Mouse (Mus musculus) forebrain, embryonic 12.5 days (tissue): ENCODE measurements around the gene Sin3a. TPM values are rescaled to one million over a fixed set of nuclear protein-coding genes. Genes with fewer than 3 reads are reported as not detected.

ENCODE experiments used
- ATAC-seq: fragments of 200-750 bp; cut with Nextera tagmentation; 2 replicates; pipeline ENCODE4 v1.8.0; 2017; ENCODE audit warnings: moderate TSS enrichment; ENCODE audit not compliant: low FRiP score
- H3K27ac ChIP-seq: fragments of 300-500 bp; sonication (generic); 2 replicates; pipeline ENCODE4 v1.5.1; 2016; ENCODE audit warnings: mild to moderate bottlenecking
- H3K27me3 ChIP-seq: fragments of 300-500 bp; sonication (generic); 2 replicates; pipeline ENCODE4 v1.6.1; 2016; ENCODE audit warnings: mild to moderate bottlenecking
- H3K36me3 ChIP-seq: fragments of 300-500 bp; sonication (generic); replicated peaks from 2 replicates; pipeline ENCODE4 v1.6.1; 2016; ENCODE audit warnings: mild to moderate bottlenecking
- H3K4me1 ChIP-seq: fragments of 300-500 bp; sonication (generic); 2 replicates; pipeline ENCODE4 v1.6.1; 2016
- H3K4me2 ChIP-seq: fragments of 300-500 bp; sonication (generic); 2 replicates; pipeline ENCODE4 v1.6.1; 2016; ENCODE audit warnings: mild to moderate bottlenecking, moderate library complexity
- H3K4me3 ChIP-seq: fragments of 300-500 bp; sonication (generic); replicated peaks from 2 replicates; pipeline ENCODE4 v1.5.1; 2016; ENCODE audit warnings: mild to moderate bottlenecking
- H3K9ac ChIP-seq: fragments of 300-500 bp; sonication (generic); 2 replicates; pipeline ENCODE4 v1.6.1; 2016; ENCODE audit warnings: mild to moderate bottlenecking
- H3K9me3 ChIP-seq: fragments of 300-500 bp; sonication (generic); 2 replicates; pipeline ENCODE4 v1.6.1; 2016
- WGBS: fragments of 180-500 bp; shearing (Covaris S2); methylation state at CpG from one replicate; pipeline ENCODE4 v1.1.7; 2016; 5-methylcytosine and 5-hydroxymethylcytosine counted together
- polyA plus RNA-seq: library from polyadenylated mRNA; unstranded; fragments of >200 nt; fragmentation: Nextera tagmentation; extraction: Ambion mirVana; gene quantifications from 2 replicates; pipeline ENCODE4 v1.2.1, GENCODE M21; 2016

Gene Sin3a
- polyA plus RNA-seq, 1 experiment from 2014 or later: 42.1 TPM

DNA sequence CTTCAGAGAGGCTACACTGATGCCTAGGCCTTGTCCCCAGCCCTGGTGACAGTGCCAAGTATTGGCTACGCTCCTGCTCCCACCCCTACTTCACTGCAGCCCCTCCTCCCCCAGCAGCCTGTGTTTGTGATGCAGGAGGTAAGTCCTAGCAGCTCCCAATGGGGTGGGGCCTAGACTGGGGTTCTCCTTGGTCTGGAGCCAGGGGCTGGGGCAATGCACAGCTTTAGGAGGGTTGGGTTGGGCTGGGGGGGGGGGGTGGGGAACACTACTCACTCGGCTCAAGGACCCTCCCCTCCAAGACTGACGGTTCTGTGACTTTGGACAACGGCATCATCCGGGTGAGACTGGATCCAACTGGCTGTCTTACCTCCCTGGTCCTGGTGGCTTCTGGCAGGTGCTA is 67.7 kb downstream of the Sin3a start:
- Histone ChIP-seq H3K27ac (no peak overlapping the region), H3K4me3 (no peak overlapping the region), H3K4me2 (no peak overlapping the region), H3K36me3 (peaks cover 87% of the 10 kb centered on the region), H3K27me3 (no peaks in the 10 kb centered on the region), H3K9me3 (no peaks in the 10 kb centered on the region), H3K9ac (no peak overlapping the region), H3K4me1 (no peaks in the 10 kb centered on the region)
- ATAC-seq: no peak
- WGBS: 89% methylated on average over 5 of the region's 5 CpGs

DNA sequence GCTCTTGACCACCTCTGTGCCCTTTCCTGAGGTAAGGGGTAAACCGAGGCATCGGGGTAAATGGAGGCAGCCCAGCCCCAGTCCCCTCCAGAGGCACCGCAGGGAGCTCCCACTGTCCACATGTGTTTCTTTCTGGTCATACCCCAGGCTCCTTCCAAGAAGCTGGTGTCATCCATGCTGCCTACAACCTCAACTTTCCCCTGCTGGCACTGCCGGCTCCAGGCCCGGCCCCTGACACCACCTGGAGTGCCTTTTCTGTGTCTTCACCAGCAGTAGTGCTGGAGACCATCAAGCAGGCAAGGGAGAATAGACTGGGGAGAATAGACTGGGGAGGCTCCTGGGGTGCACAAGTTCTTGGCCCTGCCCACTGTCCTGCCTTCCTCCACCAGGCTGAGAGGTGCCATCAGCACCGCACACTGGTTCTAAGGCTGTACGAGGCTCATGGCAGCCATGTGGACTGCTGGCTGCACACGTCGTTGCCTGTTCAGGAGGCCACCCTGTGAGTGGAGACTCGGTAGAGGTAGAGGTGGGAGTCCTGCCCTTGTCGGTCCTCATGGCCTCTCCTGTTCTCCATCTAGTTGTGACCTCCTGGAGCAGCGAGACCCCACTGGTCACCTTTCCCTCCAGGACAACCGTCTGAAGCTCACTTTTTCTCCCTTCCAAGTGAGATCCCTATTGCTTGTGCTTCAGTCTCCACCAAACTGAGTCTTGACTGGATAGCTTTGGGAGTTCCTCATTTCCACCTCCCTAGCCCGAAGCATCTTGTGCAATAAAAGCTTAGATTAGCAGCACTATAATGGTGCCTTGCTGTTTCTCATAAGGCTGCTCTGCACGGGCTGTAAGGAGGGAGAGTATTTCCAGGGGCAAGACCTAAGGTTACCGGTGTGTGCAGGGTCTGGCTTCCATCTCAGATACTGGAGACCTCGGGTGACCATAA is 69.8 kb downstream of the Sin3a start:
- H3K36me3 ChIP-seq: peaks cover 72% of the 10 kb centered on the region
- H3K27ac ChIP-seq: no peak overlapping the region
- ATAC-seq: no peak
- 90% methylated on average over 17 of the region's 17 CpGs for WGBS
- H3K9me3 ChIP-seq: no peaks in the 10 kb centered on the region
- no peak overlapping the region for H3K9ac ChIP-seq
- no peak overlapping the region for H3K4me2 ChIP-seq
- no peaks in the 10 kb centered on the region; the same call in 1 of the 2 replicates for H3K4me1 ChIP-seq
- no peaks in the 10 kb centered on the region for H3K27me3 ChIP-seq
- no peak overlapping the region for H3K4me3 ChIP-seq

DNA sequence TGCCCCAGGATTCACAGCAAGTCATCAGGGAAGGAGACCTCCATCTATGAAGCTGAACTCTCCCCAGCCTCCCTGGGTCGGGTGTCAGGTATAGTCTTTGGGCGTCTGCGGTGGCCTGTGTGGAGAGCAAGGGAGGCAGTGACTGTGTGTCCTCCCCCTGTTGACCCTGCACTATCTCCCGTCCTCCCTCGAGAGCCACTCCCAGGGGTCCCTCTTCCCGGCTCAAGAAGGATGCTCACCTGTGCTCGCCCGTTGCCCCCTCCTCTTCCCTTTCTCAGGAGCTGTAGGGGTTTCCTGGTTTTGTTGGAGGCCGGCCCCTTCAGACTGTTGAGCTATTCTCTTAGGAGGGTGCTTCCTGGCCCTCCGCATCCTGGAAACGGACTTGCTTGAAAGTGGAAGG is 71.4 kb downstream of the Sin3a start:
- H3K36me3 ChIP-seq: peaks cover 57% of the 10 kb centered on the region
- no peaks in the 10 kb centered on the region for H3K9me3 ChIP-seq
- H3K27me3 ChIP-seq: no peaks in the 10 kb centered on the region
- H3K4me3 ChIP-seq: no peak overlapping the region
- ATAC-seq: no peak
- H3K9ac ChIP-seq: no peak overlapping the region
- 89% methylated on average over 11 of the region's 11 CpGs for WGBS
- no peak overlapping the region for H3K27ac ChIP-seq
- H3K4me2 ChIP-seq: no peak overlapping the region
- peaks cover 9% of the 10 kb centered on the region for H3K4me1 ChIP-seq

DNA sequence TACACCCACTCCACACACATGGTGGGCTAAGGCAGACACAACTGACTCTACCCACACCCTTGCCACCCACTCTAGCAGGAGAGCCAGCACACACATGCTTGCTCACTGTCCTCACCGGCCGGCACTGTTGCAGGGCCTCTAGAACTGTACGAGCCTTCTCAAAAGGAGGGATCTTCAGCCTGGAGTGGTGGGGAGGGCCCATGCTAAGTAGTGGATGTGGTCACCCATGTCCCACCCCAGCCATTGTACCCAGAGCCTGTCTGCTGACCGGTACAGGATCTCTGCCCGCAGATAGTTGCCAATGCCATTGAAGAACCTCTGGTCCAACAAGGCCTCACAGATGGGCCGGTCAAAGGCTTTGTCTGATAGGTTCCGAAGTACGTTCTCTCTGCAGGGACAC is 73.0 kb downstream of the Sin3a start:
- Histone ChIP-seq H3K36me3 (peaks cover 41% of the 10 kb centered on the region), H3K4me1 (peaks cover 15% of the 10 kb centered on the region), H3K27me3 (no peaks in the 10 kb centered on the region), H3K4me3 (no peak overlapping the region), H3K27ac (no peak overlapping the region), H3K9ac (no peak overlapping the region), H3K4me2 (no peak overlapping the region), H3K9me3 (no peaks in the 10 kb centered on the region)
- ATAC-seq: no peak
- WGBS: 92% methylated on average over 8 of the region's 8 CpGs

DNA sequence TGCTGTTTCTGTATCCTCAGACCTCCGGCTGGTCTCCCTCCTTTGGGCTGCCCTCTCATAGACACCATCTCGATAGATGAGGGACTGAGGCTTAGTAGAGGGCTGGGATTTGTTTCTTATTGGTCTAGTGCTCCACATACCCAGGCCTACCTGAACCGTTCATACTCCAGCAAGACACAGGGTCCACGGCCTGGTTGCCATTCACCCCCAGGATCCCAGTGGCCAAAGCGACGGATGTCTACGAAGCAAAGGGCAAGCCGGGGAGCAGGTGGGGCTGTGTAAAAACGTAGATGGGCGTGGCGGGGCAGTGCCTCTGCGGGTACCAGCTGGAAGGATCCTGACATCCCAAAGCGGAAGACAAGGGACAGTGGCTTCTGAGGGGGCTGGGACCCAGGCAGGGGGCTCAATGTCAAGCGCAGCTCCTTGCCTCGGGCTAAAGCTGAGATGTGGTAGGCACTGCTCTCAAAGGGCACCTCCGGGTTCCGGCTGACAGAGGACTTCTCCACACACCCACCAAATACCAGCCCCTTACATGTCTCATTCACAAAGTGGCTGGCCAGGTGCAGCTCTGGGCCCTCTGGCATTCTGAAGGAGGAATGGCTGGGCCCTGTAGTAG is 74.7 kb downstream of the Sin3a start:
- Histone ChIP-seq H3K9ac (no peak overlapping the region), H3K27ac (no peak overlapping the region), H3K36me3 (peaks cover 24% of the 10 kb centered on the region), H3K27me3 (no peaks in the 10 kb centered on the region), H3K4me3 (no peak overlapping the region), H3K4me2 (peak overlapping the region; percentile 75; the same call in 1 of the 2 replicates), H3K4me1 (peaks cover 15% of the 10 kb centered on the region), H3K9me3 (no peaks in the 10 kb centered on the region)
- 88% methylated on average over 17 of the region's 17 CpGs for WGBS
- ATAC-seq: no peak

DNA sequence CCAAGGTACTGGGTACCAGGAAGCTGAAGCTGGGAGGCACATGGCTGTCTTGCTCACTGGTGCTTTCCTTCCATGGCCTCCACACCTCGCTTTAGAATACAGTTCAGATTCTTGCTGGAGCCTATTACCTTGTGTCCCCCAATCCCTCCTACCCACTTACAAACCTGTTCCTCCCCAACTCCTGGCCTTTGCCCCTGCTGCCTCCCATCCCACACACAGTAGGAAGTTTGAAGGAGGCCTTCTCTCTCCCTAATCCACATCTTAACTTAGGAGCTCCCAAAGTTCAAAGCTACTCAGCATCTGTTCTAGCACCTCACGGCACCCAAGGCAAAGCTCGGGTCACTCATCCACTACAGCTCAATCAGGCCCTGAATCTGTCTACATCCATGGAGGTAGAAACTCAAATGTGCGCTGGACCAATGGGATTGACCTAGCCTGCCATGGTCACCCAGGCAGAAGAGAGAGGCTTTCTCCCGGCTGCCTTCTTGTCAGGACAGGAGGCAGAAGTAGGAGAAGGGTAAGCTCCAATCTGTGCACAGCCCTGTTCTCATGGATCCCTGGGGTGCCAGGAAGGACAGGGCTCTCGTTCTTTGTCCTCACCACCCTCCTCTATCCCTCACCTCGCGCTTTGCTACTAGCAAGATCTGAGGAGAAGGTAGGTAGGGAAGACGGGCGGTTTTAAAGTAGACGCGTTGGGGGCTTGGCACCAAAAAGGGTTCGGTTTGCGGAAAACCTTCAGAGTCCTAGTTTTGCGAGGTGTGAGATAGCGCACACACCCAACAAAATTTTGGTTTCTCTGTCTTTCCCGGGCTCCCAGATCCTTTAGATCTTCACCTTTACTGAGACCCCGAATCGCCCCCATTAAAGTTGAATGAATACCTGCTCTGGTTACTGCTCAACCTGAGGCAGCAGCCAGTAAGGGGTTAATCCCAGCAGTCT is 75.6 kb downstream of the Sin3a start:
- Histone ChIP-seq H3K9me3 (no peaks in the 10 kb centered on the region), H3K4me1 (peaks cover 15% of the 10 kb centered on the region), H3K27ac (peak overlapping the region; percentile 88), H3K4me2 (peak overlapping the region; percentile 75), H3K4me3 (peak overlapping the region; percentile 51), H3K27me3 (no peaks in the 10 kb centered on the region), H3K36me3 (peaks cover 14% of the 10 kb centered on the region), H3K9ac (peak overlapping the region; percentile 69)
- ATAC-seq: peak; percentile 40
- WGBS: 8% methylated on average over 19 of the region's 19 CpGs

DNA sequence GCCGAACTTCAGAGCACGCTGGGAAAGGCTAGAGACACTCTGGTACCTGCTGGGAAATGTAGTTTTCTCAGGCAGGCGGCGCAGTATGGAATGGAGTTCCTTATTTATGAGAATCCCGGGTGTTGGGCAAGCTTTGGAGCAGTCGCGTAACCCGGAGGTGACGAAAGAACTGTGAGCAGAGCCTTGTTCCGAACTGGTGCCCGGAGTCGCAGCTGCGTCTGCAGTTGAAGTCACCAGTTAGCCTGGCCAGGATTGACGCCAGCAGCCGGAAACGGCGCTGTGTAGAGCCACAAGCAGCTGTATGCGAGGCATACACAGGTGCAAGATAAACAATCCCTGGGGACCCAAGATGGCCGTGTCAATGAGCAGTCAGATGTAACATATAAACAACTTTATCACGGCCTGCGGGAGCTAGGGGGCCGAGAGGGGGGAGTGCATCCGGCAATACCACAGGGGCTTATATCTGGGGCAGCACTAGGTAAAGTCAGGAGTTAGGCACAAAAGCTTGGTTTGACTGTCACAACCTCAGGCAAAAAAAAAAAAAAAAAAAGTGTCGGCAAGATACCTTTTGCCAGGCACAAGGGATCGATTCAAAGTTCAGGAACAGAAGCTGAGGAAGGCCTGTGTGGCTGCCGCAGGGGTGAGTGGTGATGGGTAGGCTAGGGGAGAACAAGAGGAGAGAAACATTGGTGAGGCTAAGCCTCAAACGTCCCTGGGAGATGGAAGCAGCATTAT is 76.5 kb downstream of the Sin3a start, which contains the start of gene Neil1:
Gene Neil1 (minus strand): TSS at position 162 of the 735 bp plus-strand sequence.
- peak within 1 kb of the TSS; percentile 88 for H3K27ac ChIP-seq
- peak within 1 kb of the TSS; percentile 69 for H3K9ac ChIP-seq
- 1% methylated on average over 27 of the region's 27 CpGs for WGBS
- H3K4me3 ChIP-seq: peak within 1 kb of the TSS; percentile 51
- ATAC-seq: peak; percentile 88
- peaks cover 8% of the 10 kb centered on the region for H3K36me3 ChIP-seq
- H3K4me2 ChIP-seq: peak within 1 kb of the TSS; percentile 75
- H3K9me3 ChIP-seq: no peaks in the 10 kb centered on the region
- no peaks in the 10 kb centered on the region for H3K27me3 ChIP-seq
- peaks cover 15% of the 10 kb centered on the region for H3K4me1 ChIP-seq

DNA sequence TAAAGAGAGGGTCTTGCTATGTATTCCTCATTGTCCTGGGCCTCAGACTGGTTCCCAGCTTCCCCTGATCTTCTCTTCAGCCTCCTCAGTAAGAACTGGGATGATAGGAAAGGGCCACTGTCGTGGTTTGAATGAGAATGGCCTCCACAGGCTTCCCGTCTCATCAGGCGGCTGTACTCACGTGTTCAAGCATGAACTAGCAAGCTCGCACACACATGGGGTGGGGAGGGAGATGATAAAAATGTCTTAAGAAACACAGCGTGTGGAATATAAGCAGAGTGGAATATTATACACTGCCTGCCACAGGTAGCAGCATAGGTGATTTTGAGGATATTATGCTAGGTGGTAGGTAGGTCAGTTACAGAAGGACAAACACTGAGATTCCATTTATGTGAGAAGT is 77.2 kb downstream of the Sin3a start:
- H3K9me3 ChIP-seq: no peaks in the 10 kb centered on the region
- H3K27ac ChIP-seq: peak overlapping the region; percentile 88; the same call in 1 of the 2 replicates

DNA sequence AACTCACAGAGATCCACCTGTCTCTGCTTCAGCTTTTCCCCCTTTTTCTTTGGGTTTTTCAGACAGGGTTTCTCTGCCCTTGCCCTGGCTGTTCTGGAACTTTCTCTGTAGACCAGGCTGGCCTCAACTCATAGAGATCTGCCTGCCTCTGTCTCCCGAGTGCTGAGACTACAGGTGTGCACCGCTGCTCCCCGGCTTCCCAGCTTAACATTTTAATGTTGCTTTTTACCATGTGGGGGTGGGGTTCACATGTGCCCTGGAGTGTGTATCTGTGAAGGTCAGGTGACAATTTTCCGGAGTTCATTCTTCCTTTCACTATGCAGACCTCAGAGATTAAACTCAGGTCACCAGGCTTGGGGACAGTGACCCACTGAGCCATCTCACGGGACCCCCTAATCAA is 78.4 kb downstream of the Sin3a start:
- no peaks in the 10 kb centered on the region for H3K27me3 ChIP-seq
- H3K9me3 ChIP-seq: no peaks in the 10 kb centered on the region
- peaks cover 15% of the 10 kb centered on the region for H3K4me1 ChIP-seq
- peaks cover 4% of the 10 kb centered on the region for H3K36me3 ChIP-seq
- WGBS: 88% methylated on average over 5 of the region's 5 CpGs
- no peak overlapping the region for H3K4me2 ChIP-seq
- H3K9ac ChIP-seq: no peak overlapping the region
- no peak for ATAC-seq
- no peak overlapping the region for H3K4me3 ChIP-seq
- H3K27ac ChIP-seq: no peak overlapping the region

More for the DNA sequence above, 77.2 kb downstream of the Sin3a start:
- 71% methylated on average over 6 of the region's 6 CpGs for WGBS
- H3K4me3 ChIP-seq: peak overlapping the region; percentile 51; the same call in 1 of the 2 replicates
- H3K36me3 ChIP-seq: 0 out of 2 replicates have a peak, but pooled peaks cover 3% of the 10 kb centered on the region
- ATAC-seq: no peak
- H3K4me2 ChIP-seq: peak overlapping the region; percentile 75
- no peaks in the 10 kb centered on the region for H3K27me3 ChIP-seq
- peak overlapping the region; percentile 69; the same call in 1 of the 2 replicates for H3K9ac ChIP-seq
- peaks cover 15% of the 10 kb centered on the region for H3K4me1 ChIP-seq

DNA sequence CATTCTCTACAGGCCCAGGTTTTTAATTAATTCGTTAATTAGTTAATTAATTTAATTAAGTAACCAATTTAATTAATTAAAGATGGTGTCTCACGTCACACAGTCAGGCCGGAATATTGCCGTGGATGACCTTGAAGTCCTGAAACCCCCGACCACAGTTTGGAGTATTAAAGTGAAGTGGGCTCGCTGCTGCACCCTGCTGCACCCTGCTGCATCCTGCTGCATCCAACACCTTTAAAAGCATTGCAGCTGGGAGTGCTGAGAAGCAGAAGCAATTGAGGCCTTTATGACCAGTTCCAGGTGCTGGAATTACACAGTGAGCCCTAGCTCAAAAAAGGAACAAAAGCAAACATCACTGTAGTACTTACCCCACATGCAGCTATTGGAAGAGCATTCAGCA is 80.5 kb downstream of the Sin3a start:
- 48% methylated on average over 6 of the region's 6 CpGs for WGBS
- Histone ChIP-seq H3K4me1 (peaks cover 21% of the 10 kb centered on the region), H3K27me3 (no peaks in the 10 kb centered on the region), H3K36me3 (peaks cover 10% of the 10 kb centered on the region), H3K4me2 (no peak overlapping the region), H3K9me3 (no peaks in the 10 kb centered on the region), H3K4me3 (no peak overlapping the region), H3K27ac (no peak overlapping the region), H3K9ac (no peak overlapping the region)
- no peak for ATAC-seq

DNA sequence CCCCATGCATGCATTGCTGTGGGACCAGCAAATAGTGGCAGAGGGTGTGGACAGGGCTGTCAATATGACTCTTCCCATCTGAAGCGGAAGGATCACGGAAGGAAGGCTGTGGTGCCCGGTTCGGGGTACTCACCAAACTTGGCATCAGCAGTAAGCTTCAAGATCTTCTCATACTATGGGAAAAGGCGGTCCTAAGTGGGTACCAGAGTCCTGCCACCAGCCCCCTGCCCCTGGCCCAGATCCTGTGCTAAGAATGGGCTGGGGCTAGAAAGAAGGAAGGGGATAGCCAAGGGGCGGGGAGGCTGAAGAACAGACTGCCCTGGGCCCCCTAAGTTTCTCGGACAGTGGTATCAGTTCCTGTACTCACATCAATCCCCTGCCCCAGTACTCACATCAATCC is 84.5 kb downstream of the Sin3a start:
- H3K36me3 ChIP-seq: peaks cover 10% of the 10 kb centered on the region
- H3K9ac ChIP-seq: no peak overlapping the region
- H3K4me2 ChIP-seq: no peak overlapping the region
- 90% methylated on average over 7 of the region's 7 CpGs for whole genome bisulfite sequencing
- no peak overlapping the region for H3K4me3 ChIP-seq
- peaks cover 22% of the 10 kb centered on the region for H3K4me1 ChIP-seq
- H3K9me3 ChIP-seq: no peaks in the 10 kb centered on the region
- H3K27me3 ChIP-seq: peaks cover 6% of the 10 kb centered on the region
- no peak overlapping the region for H3K27ac ChIP-seq
- no peak for ATAC-seq
